9 mouse cellular contexts compared by ENCODE assay signal in the genomic region with DNA sequence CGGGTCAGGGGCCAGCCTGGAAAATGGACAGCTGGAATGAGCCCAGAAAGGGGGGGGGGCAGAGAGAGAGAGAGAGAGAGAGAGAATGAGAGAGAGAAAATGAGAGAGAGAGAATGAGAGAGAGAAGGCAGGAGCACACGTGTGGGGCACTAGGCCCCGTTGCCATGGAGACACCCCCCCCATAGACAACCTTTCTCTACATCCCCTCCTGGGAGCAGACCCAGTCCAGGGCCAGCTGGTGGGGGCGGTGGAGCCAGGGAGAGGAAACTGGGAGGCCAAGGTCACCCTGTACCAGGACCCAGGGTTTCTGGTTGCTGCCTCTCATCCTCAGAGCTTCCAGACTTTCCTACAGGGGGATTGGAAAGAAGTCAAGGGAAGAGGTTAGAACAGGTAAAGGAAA. TPM values are rescaled to one million over a fixed set of nuclear protein-coding genes. Genes with fewer than 3 reads are reported as not detected.
DNase-seq lines count a peak whose midpoint lies in the region; ATAC-seq and TF ChIP-seq lines count a peak whose summit lies in the region.
"Had no signal": no experiment of that assay in that cellular context is flagged by ENCODE, and none has a peak within 500 bp of the region (broad histone marks: within the 10 kb centered on the region; RNA-seq: fewer than 3 reads in every experiment).

No protein-coding gene starts in this region.

- no peak for ATAC-seq in stomach, embryonic 14.5 days (ENCODE audit: insufficient number of reproducible peaks, insufficient read depth, low FRiP score, low read depth)
- ATAC-seq in stomach, postnatal 0 days (ENCODE audit: low FRiP score, low TSS enrichment), result no peak
- ATAC-seq in hindbrain, postnatal 0 days, result 0 out of 2 replicates have a peak, but pooled peaks have one; percentile 33
- ATAC-seq in granulocyte monocyte progenitor cell, adult 5-6 weeks (replicated peaks; ENCODE audit: poor library complexity, severe bottlenecking), result no peak

- H3K27me3 ChIP-seq in stomach, embryonic 14.5 days (ENCODE audit: control insufficient read depth, insufficient read depth, low read length), result no peaks in the 10 kb centered on the region
- H3K27me3 ChIP-seq in stomach, postnatal 0 days (ENCODE audit: control insufficient read depth, insufficient read depth, low read length), result no peaks in the 10 kb centered on the region
- no peaks in the 10 kb centered on the region for H3K27me3 ChIP-seq in hindbrain, postnatal 0 days (ENCODE audit: insufficient read depth, low read length)

- H3K9ac ChIP-seq in stomach, embryonic 14.5 days (replicated peaks; ENCODE audit: low read depth, low read length), result no peak overlapping the region
- H3K9ac ChIP-seq in stomach, postnatal 0 days (ENCODE audit: low read length), result no peak overlapping the region
- H3K9ac ChIP-seq in hindbrain, postnatal 0 days (replicated peaks; ENCODE audit: low read length), result peak overlapping the region; percentile 56; the same call in 1 of the 2 replicates

- no peak for TF ChIP-seq CTCF in stomach, postnatal 0 days (IDR thresholded peaks at IDR 0.05; ENCODE audit: low read depth)
- TF ChIP-seq CTCF in hindbrain, postnatal 0 days (IDR thresholded peaks at IDR 0.05; ENCODE audit: low read depth), result no peak

- no peaks in the 10 kb centered on the region for H3K36me3 ChIP-seq in stomach, embryonic 14.5 days (ENCODE audit: control insufficient read depth, insufficient read depth, low read length)
- H3K36me3 ChIP-seq in stomach, postnatal 0 days (ENCODE audit: control insufficient read depth, insufficient read depth, low read length), result no peaks in the 10 kb centered on the region
- 0 out of 2 replicates have a peak, but pooled peaks cover 3% of the 10 kb centered on the region for H3K36me3 ChIP-seq in hindbrain, postnatal 0 days (ENCODE audit: insufficient read depth, low read length)

- no peak overlapping the region for H3K27ac ChIP-seq in stomach, embryonic 14.5 days (ENCODE audit: low read length)
- H3K27ac ChIP-seq in stomach, postnatal 0 days (replicated peaks), result no peak overlapping the region
- H3K27ac ChIP-seq in hindbrain, postnatal 0 days, result no peak overlapping the region

- no peaks in the 10 kb centered on the region; the same call in 1 of the 2 replicates for H3K4me1 ChIP-seq in stomach, embryonic 14.5 days (ENCODE audit: control insufficient read depth, insufficient read depth, low read length)
- no peaks in the 10 kb centered on the region for H3K4me1 ChIP-seq in stomach, postnatal 0 days (replicated peaks; ENCODE audit: control insufficient read depth, insufficient read depth)
- H3K4me1 ChIP-seq in hindbrain, postnatal 0 days (ENCODE audit: insufficient read depth, low read length), result peaks cover 14% of the 10 kb centered on the region

- no peak overlapping the region for H3K4me3 ChIP-seq in stomach, embryonic 14.5 days (ENCODE audit: low read depth, low read length)
- H3K4me3 ChIP-seq in stomach, postnatal 0 days (ENCODE audit: low read depth, low read length), result no peak overlapping the region
- peak overlapping the region; percentile 50 for H3K4me3 ChIP-seq in hindbrain, postnatal 0 days (ENCODE audit: low read length)

- peak overlapping the region; percentile 45; the same call in 1 of the 2 replicates for H3K4me2 ChIP-seq in stomach, embryonic 14.5 days (replicated peaks; ENCODE audit: low read depth, low read length)
- no peak overlapping the region for H3K4me2 ChIP-seq in stomach, postnatal 0 days (replicated peaks; ENCODE audit: low read depth)
- peak overlapping the region; percentile 76 for H3K4me2 ChIP-seq in hindbrain, postnatal 0 days (ENCODE audit: low read depth, low read length)

- peak; percentile 61 for DNase-seq in embryo, embryonic 10.5 days (ENCODE audit: low spot score)
- DNase-seq in embryo, embryonic 9.5 days (ENCODE audit: extremely low spot score), result no peak
- no peak for DNase-seq in stomach, postnatal 0 days (ENCODE audit: low spot score)
- DNase-seq in hindbrain, postnatal 0 days (ENCODE audit: low spot score), result peak; percentile 41
- DNase-seq in testis, postnatal 10 days (ENCODE audit: low spot score), result peak; percentile 55
- DNase-seq in kidney, adult 18-20 months, result no peak

- no peaks in the 10 kb centered on the region for H3K9me3 ChIP-seq in stomach, embryonic 14.5 days (ENCODE audit: control insufficient read depth, low read depth, low read length)
- H3K9me3 ChIP-seq in stomach, postnatal 0 days (ENCODE audit: control insufficient read depth, low read length), result no peaks in the 10 kb centered on the region
- H3K9me3 ChIP-seq in hindbrain, postnatal 0 days (ENCODE audit: low read length), result no peaks in the 10 kb centered on the region

- 16% methylated on average over 4 of the region's 4 CpGs for WGBS in stomach, embryonic 14.5 days
- 28% methylated on average over 4 of the region's 4 CpGs for WGBS in stomach, postnatal 0 days
- WGBS in hindbrain, postnatal 0 days, result 11% methylated on average over 4 of the region's 4 CpGs

- no peak for TF ChIP-seq EP300 in stomach, postnatal 0 days (optimal IDR thresholded peaks at IDR 0.05)

RNA-seq across cellular contexts. Expression of gene Cacng8, which starts 1.3 kb away (rescaled TPM):
- polyA plus RNA-seq in stomach, embryonic 14.5 days (2014; fragmentation: Nextera tagmentation; extraction: Ambion mirVana), result 2.1 and 2.8 TPM in 2 replicates
- 0.29 and 0.35 TPM in 2 replicates for polyA plus RNA-seq in stomach, postnatal 0 days (2015; fragmentation: Nextera tagmentation; extraction: Ambion mirVana)
- 36.5 and 49.0 TPM in 2 replicates for total RNA-seq in hindbrain, postnatal 0 days (2014; rRNA removed)
- polyA plus RNA-seq in hindbrain, postnatal 0 days (2015; fragmentation: Nextera tagmentation; extraction: Ambion mirVana), result 15.0 and 16.1 TPM in 2 replicates
- 1.9 TPM in 1 of 2 replicates, not detected in the other for total RNA-seq in granulocyte monocyte progenitor cell, adult 5-6 weeks (2014; fragmentation: Nextera tagmentation)
- total RNA-seq in granulocyte monocyte progenitor cell, adult 5-6 weeks (2017), result not detected in 2 replicates
- polyA plus RNA-seq: heart, postnatal 0 days had no signal

RNA-seq across cellular contexts. Expression of gene Cacng6, which starts 32.2 kb away (rescaled TPM):
- polyA plus RNA-seq in stomach, embryonic 14.5 days (2014; fragmentation: Nextera tagmentation; extraction: Ambion mirVana), result 0.48 TPM in 1 of 2 replicates, not detected in the other
- 0.22 and 0.39 TPM in 2 replicates for polyA plus RNA-seq in stomach, postnatal 0 days (2015; fragmentation: Nextera tagmentation; extraction: Ambion mirVana)
- total RNA-seq in hindbrain, postnatal 0 days (2014; rRNA removed), result not detected in 2 replicates
- 0.26 and 0.28 TPM in 2 replicates for polyA plus RNA-seq in hindbrain, postnatal 0 days (2015; fragmentation: Nextera tagmentation; extraction: Ambion mirVana)
- not detected in 2 replicates for total RNA-seq in granulocyte monocyte progenitor cell, adult 5-6 weeks (2014; fragmentation: Nextera tagmentation)
- not detected in 2 replicates for total RNA-seq in granulocyte monocyte progenitor cell, adult 5-6 weeks (2017)

RNA-seq across cellular contexts. Expression of gene Cacng7, which starts 59.1 kb away (rescaled TPM):
- polyA plus RNA-seq in stomach, embryonic 14.5 days (2014; fragmentation: Nextera tagmentation; extraction: Ambion mirVana), result 3.2 and 3.8 TPM in 2 replicates
- polyA plus RNA-seq in stomach, postnatal 0 days (2015; fragmentation: Nextera tagmentation; extraction: Ambion mirVana), result 0.69 and 0.79 TPM in 2 replicates
- total RNA-seq in hindbrain, postnatal 0 days (2014; rRNA removed), result 115 and 116 TPM in 2 replicates
- polyA plus RNA-seq in hindbrain, postnatal 0 days (2015; fragmentation: Nextera tagmentation; extraction: Ambion mirVana), result 4.0 and 4.6 TPM in 2 replicates
- not detected in 2 replicates for total RNA-seq in granulocyte monocyte progenitor cell, adult 5-6 weeks (2014; fragmentation: Nextera tagmentation)
- not detected in 2 replicates for total RNA-seq in granulocyte monocyte progenitor cell, adult 5-6 weeks (2017)

Comparison
In these comparisons a context has a peak if more than half of its experiments do, and no peak if none do; other contexts are left out.
1. DNase-seq: peak in embryo, embryonic 10.5 days (single experiment), hindbrain, postnatal 0 days (single experiment) and testis, postnatal 10 days (single experiment); none in embryo, embryonic 9.5 days (single experiment), stomach, postnatal 0 days (single experiment) and kidney, adult 18-20 months (single experiment).